Mouse (Mus musculus) stomach, postnatal 0 days (tissue): Measurements from ENCODE around the gene Stx2.

Experiments
- CTCF ChIP-seq: IDR thresholded peaks from 2 replicates; pipeline ENCODE4 v1.5.1; 2016; ENCODE audit warnings: antibody characterized with exemption, low read depth, mild to moderate bottlenecking, moderate library complexity
- EP300 ChIP-seq: optimal IDR thresholded peaks from 2 replicates; pipeline ENCODE3; 2016; ENCODE audit warnings: antibody characterized with exemption

DNA sequence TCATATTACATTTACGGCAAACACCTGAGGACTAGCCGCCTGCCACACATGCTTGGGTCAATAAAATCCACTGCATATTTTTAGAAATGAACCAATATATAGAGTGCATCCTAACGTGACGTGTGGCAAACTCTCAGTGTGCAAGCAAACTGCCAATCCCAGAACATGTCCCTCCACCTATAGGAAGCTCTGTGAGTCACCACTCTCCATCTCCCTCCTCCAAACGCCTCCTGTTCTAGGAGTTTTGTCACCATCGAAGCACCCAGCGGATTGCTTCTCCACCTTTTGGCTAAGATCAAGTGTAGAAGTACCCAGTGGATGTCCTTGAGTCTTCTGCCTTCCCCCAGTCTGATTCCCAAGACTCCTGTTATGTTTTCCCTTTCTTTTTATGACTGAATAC lies 29.4 kb upstream of the Stx2 start:
- TF ChIP-seq CTCF (no peak), EP300 (no peak)
